Mouse (Mus musculus): ENCODE measurements at regions not wholly inside any gene's neighbourhood (a gene's known extent, or its start where the extent isn't known, plus 50 kb on each side); places are given as distances from the start of the nearest gene placed in this dataset.

DNA sequence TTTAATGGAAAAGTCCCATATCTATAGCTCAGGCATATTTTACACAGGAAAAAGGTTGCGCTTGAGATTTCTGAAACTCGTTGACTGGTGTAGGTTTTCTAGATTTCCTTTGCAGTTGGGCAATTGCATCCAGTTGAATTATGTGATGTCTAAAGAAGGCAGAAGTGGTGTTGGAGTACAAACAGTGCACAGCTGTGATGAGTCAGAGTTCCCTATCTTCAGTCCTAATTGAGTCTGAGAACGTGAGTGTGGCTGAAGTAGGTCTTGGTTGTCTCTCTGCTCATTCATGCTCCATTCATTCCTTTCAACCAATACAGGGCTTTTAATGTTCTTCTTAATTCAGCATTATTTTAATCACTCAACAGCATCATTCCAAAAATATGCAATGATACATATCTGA is 142.9 kb upstream of the Dpyd start:
- TF ChIP-seq CEBPB (IDR thresholded peaks at IDR 0.05; ENCODE audit: insufficient read depth, poor library complexity, severe bottlenecking) (peak; percentile 31; the same call in 1 of the 2 replicates), MYOG (IDR thresholded peaks at IDR 0.05; ENCODE audit: control insufficient read depth in 1 of 3, insufficient read depth in 1 of 3, insufficient read length in 2 of 3, low read depth in 2 of 3) (no peak), E2F4 (IDR thresholded peaks at IDR 0.05; ENCODE audit: insufficient read depth) (no peak), USF1 (IDR thresholded peaks at IDR 0.05; ENCODE audit: low read depth) (no peak), TCF3 (IDR thresholded peaks at IDR 0.05; ENCODE audit: insufficient read length, low read depth) (no peak), SRF (IDR thresholded peaks at IDR 0.05; ENCODE audit: control insufficient read depth, insufficient read length, low read depth) (no peak), POLR2AphosphoS2 (IDR thresholded peaks at IDR 0.05; ENCODE audit: insufficient read length, low read depth) (no peak), MYOD1 (IDR thresholded peaks at IDR 0.05; ENCODE audit: control insufficient read depth in 1 of 3, insufficient read length in 2 of 3, low read depth in 2 of 3) (peak in 2 of 3 experiments; percentile 50 to 56), REST (IDR thresholded peaks at IDR 0.05; ENCODE audit: insufficient read depth, insufficient read length) (no peak), POLR2A (IDR thresholded peaks at IDR 0.05; ENCODE audit: insufficient read length, low read depth) (no peak), MAX (IDR thresholded peaks at IDR 0.05; ENCODE audit: low read depth) (no peak), TCF12 (IDR thresholded peaks at IDR 0.05; ENCODE audit: insufficient read depth, poor library complexity, severe bottlenecking) (peak; percentile 7)
- Histone ChIP-seq H3K36me3 (ENCODE audit: control insufficient read depth, insufficient read depth) (no peaks in the 10 kb centered on the region), H3K79me2 (ENCODE audit: control insufficient read depth, insufficient read depth) (no peaks in the 10 kb centered on the region), H3K4me3 (no peak overlapping the region), H3ac (ENCODE audit: control insufficient read depth, insufficient read length) (no peak overlapping the region), H3K27me3 (ENCODE audit: control insufficient read depth, insufficient read depth, insufficient read length) (no peaks in the 10 kb centered on the region), H3K4me2 (ENCODE audit: low read depth) (peak overlapping the region; percentile 24)

DNA sequence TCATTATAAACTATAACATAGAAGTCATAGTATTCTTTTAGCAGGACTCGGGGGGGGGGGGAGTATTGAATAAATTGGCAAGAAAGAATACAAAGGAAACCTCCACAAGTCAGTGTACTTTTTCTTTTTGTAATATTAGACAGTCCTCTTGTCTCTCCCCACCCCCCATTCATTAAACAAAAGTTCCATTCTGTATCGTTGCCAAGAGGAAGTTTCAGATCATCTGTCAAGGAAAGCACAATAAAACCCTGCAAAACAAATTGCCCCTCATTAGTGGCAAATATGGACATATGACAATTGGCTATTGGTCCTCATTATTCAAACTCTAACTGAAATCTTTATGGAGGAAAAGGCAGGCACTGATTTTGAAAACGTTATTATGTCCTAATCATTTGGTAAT is 140.2 kb upstream of the Dpyd start:
- Histone ChIP-seq H3ac (ENCODE audit: control insufficient read depth, insufficient read length) (no peak overlapping the region), H3K4me3 (no peak overlapping the region), H3K27me3 (ENCODE audit: control insufficient read depth, insufficient read depth, insufficient read length) (no peaks in the 10 kb centered on the region), H3K4me2 (ENCODE audit: low read depth) (no peak overlapping the region), H3K36me3 (ENCODE audit: control insufficient read depth, insufficient read depth) (no peaks in the 10 kb centered on the region), H3K79me2 (ENCODE audit: control insufficient read depth, insufficient read depth) (no peaks in the 10 kb centered on the region)
- TF ChIP-seq TCF3 (IDR thresholded peaks at IDR 0.05; ENCODE audit: insufficient read length, low read depth) = no peak
- TF ChIP-seq MYOD1 (IDR thresholded peaks at IDR 0.05; ENCODE audit: control insufficient read depth in 1 of 3, insufficient read length in 2 of 3, low read depth in 2 of 3) = no peak
- TF ChIP-seq USF1 (IDR thresholded peaks at IDR 0.05; ENCODE audit: low read depth) = no peak
- TF ChIP-seq TCF12 (IDR thresholded peaks at IDR 0.05; ENCODE audit: insufficient read depth, poor library complexity, severe bottlenecking) = no peak
- TF ChIP-seq POLR2A (IDR thresholded peaks at IDR 0.05; ENCODE audit: insufficient read length, low read depth) = no peak
- no peak for TF ChIP-seq MAX (IDR thresholded peaks at IDR 0.05; ENCODE audit: low read depth)

DNA sequence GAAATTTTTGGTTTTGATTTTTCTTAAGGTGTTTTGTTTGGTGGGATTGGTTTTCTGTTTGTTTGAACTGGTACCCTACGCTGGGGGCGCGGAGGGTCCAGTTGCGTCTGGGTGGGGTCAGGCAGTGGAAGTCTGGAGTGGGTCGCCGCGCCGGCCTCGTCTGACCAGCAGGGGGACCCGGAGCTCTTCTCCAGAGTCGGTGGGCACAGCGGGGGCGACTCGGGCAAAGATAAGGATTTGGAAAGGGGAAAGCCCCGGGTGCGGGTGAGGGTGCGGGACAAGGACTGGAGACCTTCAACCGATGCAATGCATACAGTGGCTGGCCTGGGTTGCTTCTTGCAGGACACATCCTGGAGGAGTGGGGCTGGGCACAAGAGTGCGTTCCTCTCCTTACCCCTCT is 136.2 kb upstream of the Dpyd start:
- H3K4me3 ChIP-seq = no peak overlapping the region
- TF ChIP-seq MYOG (IDR thresholded peaks at IDR 0.05; ENCODE audit: control insufficient read depth in 1 of 3, insufficient read depth in 1 of 3, insufficient read length in 2 of 3, low read depth in 2 of 3) = no peak
- no peaks in the 10 kb centered on the region for H3K36me3 ChIP-seq (ENCODE audit: control insufficient read depth, insufficient read depth)
- H3K27me3 ChIP-seq (ENCODE audit: control insufficient read depth, insufficient read depth, insufficient read length) = no peaks in the 10 kb centered on the region
- H3K79me2 ChIP-seq (ENCODE audit: control insufficient read depth, insufficient read depth) = no peaks in the 10 kb centered on the region
- H3K4me2 ChIP-seq (ENCODE audit: low read depth) = no peak overlapping the region
- no peak overlapping the region for H3ac ChIP-seq (ENCODE audit: control insufficient read depth, insufficient read length)

DNA sequence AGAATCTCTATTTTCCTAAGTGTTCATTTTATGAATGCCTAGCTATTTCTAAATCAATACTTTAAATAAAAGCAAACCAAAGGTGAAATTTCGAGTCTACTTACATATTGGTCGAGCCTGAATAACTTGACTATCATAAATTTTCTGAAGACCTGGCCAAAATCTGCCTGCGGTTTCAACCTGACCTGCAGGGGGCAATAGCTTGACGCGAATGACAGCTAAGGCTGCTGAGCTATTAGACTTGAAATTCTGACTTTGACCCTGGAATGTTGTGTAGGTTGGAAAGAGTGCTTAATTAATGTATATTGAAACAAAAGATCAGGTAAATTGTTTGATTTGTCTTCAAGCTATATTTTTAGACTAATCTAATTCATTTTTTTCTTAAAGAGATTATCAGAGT is 133.4 kb upstream of the Dpyd start:
- Histone ChIP-seq H3K4me2 (ENCODE audit: low read depth) (no peak overlapping the region), H3K27me3 (ENCODE audit: control insufficient read depth, insufficient read depth, insufficient read length) (no peaks in the 10 kb centered on the region), H3K79me2 (ENCODE audit: control insufficient read depth, insufficient read depth) (no peaks in the 10 kb centered on the region), H3ac (ENCODE audit: control insufficient read depth, insufficient read length) (no peak overlapping the region), H3K36me3 (ENCODE audit: control insufficient read depth, insufficient read depth) (no peaks in the 10 kb centered on the region), H3K4me3 (no peak overlapping the region)
- TF ChIP-seq CEBPB (IDR thresholded peaks at IDR 0.05; ENCODE audit: insufficient read depth, poor library complexity, severe bottlenecking) = no peak
- no peak for TF ChIP-seq SRF (IDR thresholded peaks at IDR 0.05; ENCODE audit: control insufficient read depth, insufficient read length, low read depth)
- TF ChIP-seq MYOG (IDR thresholded peaks at IDR 0.05; ENCODE audit: control insufficient read depth in 1 of 3, insufficient read depth in 1 of 3, insufficient read length in 2 of 3, low read depth in 2 of 3) = no peak
- no peak for TF ChIP-seq TCF3 (IDR thresholded peaks at IDR 0.05; ENCODE audit: insufficient read length, low read depth)
- TF ChIP-seq REST (IDR thresholded peaks at IDR 0.05; ENCODE audit: insufficient read depth, insufficient read length) = no peak
- TF ChIP-seq POLR2A (IDR thresholded peaks at IDR 0.05; ENCODE audit: insufficient read length, low read depth) = no peak
- TF ChIP-seq USF1 (IDR thresholded peaks at IDR 0.05; ENCODE audit: low read depth) = no peak
- TF ChIP-seq POLR2AphosphoS2 (IDR thresholded peaks at IDR 0.05; ENCODE audit: insufficient read length, low read depth) = no peak
- TF ChIP-seq MAX (IDR thresholded peaks at IDR 0.05; ENCODE audit: low read depth) = no peak
- no peak for TF ChIP-seq MYOD1 (IDR thresholded peaks at IDR 0.05; ENCODE audit: control insufficient read depth in 1 of 3, insufficient read length in 2 of 3, low read depth in 2 of 3)
- no peak for TF ChIP-seq TCF12 (IDR thresholded peaks at IDR 0.05; ENCODE audit: insufficient read depth, poor library complexity, severe bottlenecking)
- no peak for TF ChIP-seq E2F4 (IDR thresholded peaks at IDR 0.05; ENCODE audit: insufficient read depth)

DNA sequence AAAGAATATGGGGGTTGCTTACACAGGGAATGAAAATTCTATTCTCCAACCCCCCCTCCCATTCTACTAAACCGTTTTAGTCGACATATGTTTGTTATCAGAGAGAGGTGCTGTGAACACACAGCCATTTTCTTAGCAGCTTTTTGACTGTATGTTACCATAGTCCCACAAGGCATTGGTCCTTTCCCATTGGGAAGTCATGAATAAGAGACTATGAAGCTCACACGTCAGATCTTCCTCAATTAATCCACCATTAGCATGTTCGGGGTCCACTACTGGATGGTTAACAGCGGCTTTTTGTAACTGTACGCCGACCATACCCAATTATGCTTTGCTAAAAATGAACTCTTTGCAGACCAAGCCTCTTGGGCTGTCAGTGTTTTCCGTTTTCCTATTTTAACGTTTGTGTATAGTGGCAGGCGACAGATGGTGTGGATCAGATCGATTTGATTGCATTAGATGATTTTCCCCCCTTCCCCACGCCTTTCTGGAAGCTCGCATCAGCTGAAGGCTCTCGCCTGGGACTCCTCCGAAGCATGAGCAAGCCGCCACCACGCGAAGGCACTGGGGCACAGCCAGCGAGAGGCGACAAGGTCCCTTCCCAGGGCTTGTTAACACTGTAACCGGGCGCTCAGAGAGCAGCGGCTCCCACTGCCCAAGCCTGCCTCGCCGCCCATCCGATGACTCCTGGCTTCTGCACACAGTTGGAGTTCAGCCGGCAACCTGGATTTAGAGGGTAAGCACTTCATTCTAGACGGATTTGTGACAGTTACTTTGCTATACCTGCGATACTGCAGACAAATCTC is 131.9 kb upstream of the Dpyd start:
- Histone ChIP-seq H3K36me3 (ENCODE audit: control insufficient read depth, insufficient read depth) (no peaks in the 10 kb centered on the region), H3ac (ENCODE audit: control insufficient read depth, insufficient read length) (no peak overlapping the region), H3K79me2 (ENCODE audit: control insufficient read depth, insufficient read depth) (no peaks in the 10 kb centered on the region), H3K27me3 (ENCODE audit: control insufficient read depth, insufficient read depth, insufficient read length) (no peaks in the 10 kb centered on the region), H3K4me2 (ENCODE audit: low read depth) (peak overlapping the region; percentile 58), H3K4me3 (no peak overlapping the region)
- TF ChIP-seq POLR2AphosphoS2 (IDR thresholded peaks at IDR 0.05; ENCODE audit: insufficient read length, low read depth) (no peak), MYOD1 (IDR thresholded peaks at IDR 0.05; ENCODE audit: control insufficient read depth in 1 of 3, insufficient read length in 2 of 3, low read depth in 2 of 3) (no peak), REST (IDR thresholded peaks at IDR 0.05; ENCODE audit: insufficient read depth, insufficient read length) (no peak), MAX (IDR thresholded peaks at IDR 0.05; ENCODE audit: low read depth) (no peak), TCF3 (IDR thresholded peaks at IDR 0.05; ENCODE audit: insufficient read length, low read depth) (no peak), CEBPB (IDR thresholded peaks at IDR 0.05; ENCODE audit: insufficient read depth, poor library complexity, severe bottlenecking) (no peak), TCF12 (IDR thresholded peaks at IDR 0.05; ENCODE audit: insufficient read depth, poor library complexity, severe bottlenecking) (no peak), E2F4 (IDR thresholded peaks at IDR 0.05; ENCODE audit: insufficient read depth) (no peak), MYOG (IDR thresholded peaks at IDR 0.05; ENCODE audit: control insufficient read depth in 1 of 3, insufficient read depth in 1 of 3, insufficient read length in 2 of 3, low read depth in 2 of 3) (no peak), POLR2A (IDR thresholded peaks at IDR 0.05; ENCODE audit: insufficient read length, low read depth) (no peak), USF1 (IDR thresholded peaks at IDR 0.05; ENCODE audit: low read depth) (no peak), SRF (IDR thresholded peaks at IDR 0.05; ENCODE audit: control insufficient read depth, insufficient read length, low read depth) (no peak)
